Mouse (Mus musculus): ENCODE results near the gene Entpd7. TPM values are rescaled to one million over a fixed set of nuclear protein-coding genes. Genes with fewer than 3 reads are reported as not detected.

Gene Entpd7
- polyA plus RNA-seq (2012; rRNA removed): 5.5 and 5.6 TPM in 2 replicates

GRCm38 (mm10) chr19:43689419-43690246 lies at the start of gene Entpd7:
TSS of gene Entpd7 (plus strand) at chr19:43689672.
- DNase-seq (ENCODE audit: low spot score): peak; percentile 93

DNA sequence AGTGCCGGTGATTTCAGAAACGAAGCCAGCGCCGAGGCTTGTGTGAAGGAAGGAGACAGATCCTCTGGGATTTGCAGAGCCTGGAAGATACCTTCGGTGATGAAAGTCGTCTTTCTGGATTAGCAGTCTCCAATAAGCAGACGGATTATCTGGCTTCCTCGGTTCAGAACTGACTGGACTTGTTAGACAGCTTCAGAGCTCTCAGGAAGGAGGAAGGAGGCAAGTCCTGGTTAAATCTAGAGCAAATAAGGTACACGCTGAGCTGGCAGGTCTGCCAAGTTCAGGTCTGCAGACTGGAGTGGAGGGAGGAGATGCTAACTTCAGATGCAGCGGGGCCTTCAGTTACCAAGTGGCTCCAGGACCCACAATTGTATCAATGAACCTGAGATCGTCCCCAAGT lies 47.6 kb upstream of the Entpd7 start:
- DNase-seq (ENCODE audit: low spot score): no peak

GRCm38 (mm10) chr19:43642843-43643242 lies 46.6 kb upstream of the Entpd7 start:
- no peak for DNase-seq (ENCODE audit: low spot score)

DNA sequence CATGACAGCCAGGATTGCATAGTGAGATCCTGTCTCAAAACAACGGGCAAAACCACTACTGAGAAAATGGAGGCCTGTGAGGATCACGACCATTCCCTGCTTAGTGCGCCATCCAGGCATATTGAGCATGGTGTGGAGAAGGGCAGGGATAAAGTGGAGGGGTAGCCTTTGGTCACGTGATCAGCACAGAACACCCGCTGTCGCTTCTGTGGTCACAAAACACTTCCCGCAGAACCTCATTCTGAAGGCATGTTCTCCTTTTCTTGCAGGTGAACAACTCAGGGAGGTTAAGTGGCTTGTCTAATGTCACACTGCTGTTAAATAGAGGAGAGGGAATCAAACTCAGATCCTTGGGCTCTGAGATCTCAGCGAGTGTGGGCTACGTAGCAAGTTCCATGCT lies 44.0 kb upstream of the Entpd7 start:
- no peak for DNase-seq (ENCODE audit: low spot score)

- DNase-seq (ENCODE audit: low spot score): no peak
Observed at GRCm38 (mm10) chr19:43646852-43647251, 42.6 kb upstream of the Entpd7 start.

GRCm38 (mm10) chr19:43647261-43647660 lies 42.2 kb upstream of the Entpd7 start:
- no peak for DNase-seq (ENCODE audit: low spot score)

GRCm38 (mm10) chr19:43648343-43648742 lies 41.1 kb upstream of the Entpd7 start:
- no peak for DNase-seq (ENCODE audit: low spot score)

- no peak for DNase-seq (ENCODE audit: low spot score)
Observed at GRCm38 (mm10) chr19:43651241-43651785, 38.2 kb upstream of the Entpd7 start.

- no peak for DNase-seq (ENCODE audit: low spot score)
Observed at GRCm38 (mm10) chr19:43655735-43656492, 33.6 kb upstream of the Entpd7 start.

- DNase-seq (ENCODE audit: low spot score): no peak
Observed at GRCm38 (mm10) chr19:43659632-43660031, 29.8 kb upstream of the Entpd7 start.

GRCm38 (mm10) chr19:43660774-43661173 lies 28.7 kb upstream of the Entpd7 start:
- DNase-seq (ENCODE audit: low spot score): no peak

DNA sequence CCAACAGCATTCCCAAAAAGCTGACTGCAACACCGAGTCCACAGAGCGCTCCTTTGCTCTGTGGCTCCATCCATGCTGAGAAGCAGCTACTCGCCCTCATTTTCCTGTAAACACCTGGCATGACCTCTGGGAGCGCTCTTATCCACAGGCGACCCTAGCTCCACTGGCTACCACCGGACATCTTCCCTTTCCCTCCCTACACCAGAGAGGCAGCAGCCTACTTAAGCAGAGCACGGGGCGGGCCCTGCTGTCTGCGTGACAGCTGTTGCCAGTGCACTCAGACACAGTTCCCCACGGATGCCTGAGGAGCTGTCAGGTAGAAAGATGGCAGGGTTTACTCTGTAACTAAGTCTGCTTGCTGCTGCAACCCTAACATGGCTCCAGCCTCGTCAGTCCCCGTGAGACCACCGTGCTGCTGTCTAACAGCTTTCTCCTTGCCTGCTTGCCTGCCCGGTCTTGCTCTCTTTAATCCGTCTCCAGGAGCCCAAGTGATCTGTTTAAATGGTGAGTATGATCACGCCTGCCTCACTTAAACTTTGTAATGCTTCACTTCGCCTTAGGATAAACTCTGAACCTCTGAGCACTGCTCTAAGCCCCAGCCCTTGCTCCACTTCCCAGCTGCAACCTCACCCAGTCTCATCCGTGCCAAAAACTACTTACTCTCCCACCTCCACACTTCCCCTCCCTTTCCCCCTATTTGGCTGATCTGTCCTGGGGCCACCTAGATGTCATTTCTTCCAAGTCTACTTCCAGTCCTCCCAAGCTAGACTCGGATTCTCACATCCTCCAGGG lies 27.1 kb upstream of the Entpd7 start:
- no peak for DNase-seq (ENCODE audit: low spot score)

- DNase-seq (ENCODE audit: low spot score): no peak
Observed at GRCm38 (mm10) chr19:43663471-43663870, 26.0 kb upstream of the Entpd7 start.

DNA sequence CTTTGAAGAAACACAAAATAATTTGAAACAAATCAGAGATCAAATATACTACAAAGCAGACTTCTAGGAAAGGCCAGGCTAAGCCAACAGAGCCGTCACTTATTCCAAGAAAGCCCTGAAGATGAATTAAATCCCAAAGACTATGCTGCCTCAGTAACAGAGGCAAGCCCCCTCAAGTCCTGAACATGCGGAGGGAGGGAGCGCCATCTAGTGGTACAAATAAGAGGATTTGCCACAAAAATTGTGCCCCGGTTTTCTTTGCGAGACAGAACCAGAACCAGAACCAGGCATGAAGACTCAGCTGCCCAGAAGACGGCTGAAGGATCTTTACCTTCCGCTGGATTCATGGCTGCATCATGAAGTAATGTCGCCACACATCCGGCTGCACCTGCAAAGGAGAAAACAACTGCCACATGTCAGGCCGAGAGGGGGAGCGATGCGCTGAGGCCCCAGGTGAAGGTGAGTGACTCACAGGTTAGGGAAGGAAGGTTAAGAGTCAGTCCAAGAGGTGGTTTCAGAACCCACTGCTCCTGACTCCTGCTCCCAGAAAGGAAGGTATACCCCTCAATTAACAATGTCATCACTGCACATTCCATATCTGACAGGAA lies 23.9 kb upstream of the Entpd7 start:
- no peak for DNase-seq (ENCODE audit: low spot score)

GRCm38 (mm10) chr19:43666661-43667429 lies 22.6 kb upstream of the Entpd7 start:
- no peak for DNase-seq (ENCODE audit: low spot score)

DNA sequence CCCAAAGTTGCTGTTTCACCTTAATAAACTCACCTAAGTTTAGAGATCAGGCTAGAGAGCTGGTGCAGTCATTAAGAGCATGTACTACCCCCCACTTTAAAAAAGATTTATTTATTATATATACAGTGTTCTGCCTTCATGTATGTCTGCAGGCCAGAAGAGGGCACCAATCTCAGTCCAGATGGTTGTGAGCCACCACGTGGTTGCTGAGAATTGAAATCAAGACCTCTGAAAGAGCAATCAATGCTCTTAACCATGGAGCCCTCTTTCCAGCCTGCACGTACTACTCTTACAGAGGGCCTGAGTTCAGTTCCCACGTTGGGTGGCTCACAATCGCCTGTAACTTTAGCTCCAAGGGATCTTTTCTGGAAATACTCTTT lies 22.1 kb upstream of the Entpd7 start:
- DNase-seq (ENCODE audit: low spot score): no peak

- DNase-seq (ENCODE audit: low spot score): no peak
Observed at GRCm38 (mm10) chr19:43669136-43669759, 20.2 kb upstream of the Entpd7 start.

- no peak for DNase-seq (ENCODE audit: low spot score)
Observed at GRCm38 (mm10) chr19:43671054-43671453, 18.4 kb upstream of the Entpd7 start.

DNA sequence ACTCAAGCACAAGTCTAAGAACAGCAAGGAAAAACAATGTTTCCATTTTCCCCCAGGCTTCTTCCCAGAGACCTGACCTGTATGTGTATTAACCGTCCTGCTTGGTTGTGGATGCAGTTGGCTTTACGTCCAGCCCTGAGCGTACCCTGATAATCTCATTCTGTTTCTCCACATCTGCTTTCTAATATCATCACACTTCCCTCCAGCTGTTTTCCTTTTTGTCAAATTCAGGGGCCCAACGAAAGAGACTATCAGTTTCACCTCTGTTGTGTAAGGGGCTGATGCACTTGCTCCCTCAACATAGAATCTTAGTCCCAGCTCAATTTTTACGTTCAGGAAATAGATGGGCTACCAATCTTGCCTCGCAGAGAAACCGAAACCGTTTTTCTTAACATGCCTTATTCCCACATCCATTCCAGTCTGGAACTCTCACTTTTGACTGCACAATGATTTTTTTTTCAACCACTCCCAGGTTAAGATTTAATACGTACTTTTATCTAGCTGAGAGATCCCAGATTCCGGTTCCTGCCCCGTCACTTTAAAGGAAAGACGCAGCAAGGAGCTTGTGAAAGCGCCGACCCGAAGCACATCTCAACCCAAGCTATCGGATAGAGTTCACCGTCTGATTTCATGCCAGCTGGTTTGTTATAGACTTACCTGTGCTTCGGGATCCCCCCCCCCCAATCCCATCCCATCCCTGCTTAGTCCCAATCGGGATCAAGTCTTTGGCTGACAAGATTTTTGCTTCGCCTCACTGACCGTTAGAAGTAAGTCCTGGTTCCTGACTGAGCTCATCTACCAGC lies 15.8 kb upstream of the Entpd7 start:
- DNase-seq (ENCODE audit: low spot score): no peak

Data from urinary bladder, adult 2 months (tissue).